In the genomic region with DNA sequence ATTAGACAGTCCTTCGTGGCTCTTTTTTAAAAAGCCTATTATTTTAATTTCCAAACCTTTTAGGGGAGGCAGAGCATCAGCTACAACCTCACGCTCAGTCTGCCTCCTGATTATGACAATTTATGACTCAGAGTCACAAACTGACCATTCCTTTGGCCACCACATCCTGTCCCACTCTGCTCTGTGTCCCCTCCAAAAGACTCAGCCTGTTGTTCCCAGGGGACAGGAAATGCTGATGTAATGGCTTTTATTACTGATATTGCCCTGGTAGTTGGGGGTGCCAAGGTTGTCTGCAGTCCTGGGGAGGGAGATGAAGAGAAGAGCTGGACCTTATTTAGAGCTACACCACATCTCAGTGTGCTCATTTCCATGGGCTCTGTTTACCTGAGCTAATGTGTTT, we compare ENCODE assay signal across 18 mouse cellular contexts. TPM values are rescaled to one million over a fixed set of nuclear protein-coding genes. Genes with fewer than 3 reads are reported as not detected.
"Had no signal": no experiment of that assay in that cellular context is flagged by ENCODE, and none has a peak within 500 bp of the region (broad histone marks: within the 10 kb centered on the region; RNA-seq: fewer than 3 reads in every experiment).

No protein-coding gene starts in this region.

- DNase-seq: layer of hippocampus, adult 9-11 months; liver; lung, adult 2 months; lung, postnatal 10 days; right cerebral cortex, postnatal 4 days; thymus, postnatal 4 days had no signal

- H3K4me3 ChIP-seq: hindbrain, embryonic 15.5 days; limb, embryonic 12.5 days; megakaryocyte, embryonic 14.5 days; midbrain, embryonic 15.5 days; neural tube, embryonic 12.5 days had no signal

- H3K27ac ChIP-seq: hindbrain, embryonic 15.5 days; limb, embryonic 12.5 days; liver, embryonic 14.5 days; macrophage; midbrain, embryonic 15.5 days; neural tube, embryonic 12.5 days had no signal

- H3K27me3 ChIP-seq: hindbrain, embryonic 15.5 days; limb, embryonic 12.5 days; megakaryocyte, embryonic 14.5 days; midbrain, embryonic 15.5 days; neural tube, embryonic 12.5 days had no signal

- H3K4me1 ChIP-seq: hindbrain, embryonic 15.5 days; limb, embryonic 12.5 days; megakaryocyte, embryonic 14.5 days; midbrain, embryonic 15.5 days; neural tube, embryonic 12.5 days had no signal

RNA-seq across cellular contexts. Expression of a gene that starts 23.4 kb away (rescaled TPM):
- polyA plus RNA-seq: liver, embryonic 14.5 days; lung, adult 2 months; macrophage; spleen, adult 2 months; thymus, postnatal 0 days had no signal

RNA-seq across cellular contexts. Expression of a gene that starts 38.6 kb away (rescaled TPM):
- polyA plus RNA-seq: intestine, embryonic 16.5 days; limb, embryonic 12.5 days; liver, embryonic 14.5 days; lung, adult 2 months; macrophage; midbrain, embryonic 11.5 days; midbrain, embryonic 15.5 days; neural tube, embryonic 12.5 days; spleen, adult 2 months; stomach, embryonic 16.5 days; thymus, postnatal 0 days had no signal
